Mouse (Mus musculus): ENCODE measurements at regions not wholly inside any gene's neighbourhood (a gene's known extent, or its start where the extent isn't known, plus 50 kb on each side); places are given as distances from the start of the nearest gene placed in this dataset.
A peak's percentile ranks its signal among the peaks of the same experiment; 100 is the strongest.

DNA sequence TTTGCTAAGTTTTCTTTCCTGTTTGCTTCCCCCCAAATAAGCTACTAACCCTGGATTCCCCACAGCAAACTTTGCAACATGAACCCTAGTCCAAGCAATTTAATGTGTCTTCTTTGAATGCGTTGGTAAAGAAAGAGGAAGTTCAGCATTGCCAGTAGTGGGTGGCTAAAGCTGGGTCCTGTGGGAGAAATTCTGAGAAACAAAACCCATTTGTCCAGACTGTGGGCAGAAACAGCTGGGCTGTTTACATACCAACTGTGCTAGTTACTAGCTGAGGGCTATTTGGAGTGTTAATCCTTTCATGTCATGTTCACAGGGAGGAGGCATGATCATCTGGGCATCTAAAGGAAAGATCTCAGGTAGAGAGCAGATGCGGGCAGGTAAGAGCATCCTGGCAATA is 51.8 kb upstream of the 1190002N15Rik start:
- no peak for DNase-seq (ENCODE audit: extremely low spot score)

DNA sequence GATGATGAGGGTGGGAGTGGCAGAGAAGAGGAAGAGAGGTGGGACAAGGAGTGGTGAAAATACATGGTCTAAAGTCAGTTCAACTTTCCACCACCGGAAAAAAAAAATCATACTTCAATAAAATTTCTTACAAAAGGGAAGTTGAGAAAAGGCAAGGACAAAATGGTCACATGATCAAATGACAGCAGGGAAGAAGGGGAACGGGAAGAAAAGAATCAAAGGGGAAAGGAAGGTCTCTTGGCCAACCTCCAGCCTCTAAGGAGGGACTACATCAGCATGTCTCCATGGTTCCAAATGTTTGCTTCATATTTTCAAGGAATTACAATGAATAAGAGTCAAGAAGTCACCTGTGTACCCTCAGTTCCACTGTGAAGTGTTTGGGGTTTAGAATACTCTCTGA is 64.7 kb upstream of the Slc9a9 start:
- DNase-seq (ENCODE audit: extremely low spot score): no peak

GRCm38 (mm10) chr9:94606422-94606821 is 63.3 kb upstream of the Slc9a9 start:
- DNase-seq (ENCODE audit: extremely low spot score): no peak

DNA sequence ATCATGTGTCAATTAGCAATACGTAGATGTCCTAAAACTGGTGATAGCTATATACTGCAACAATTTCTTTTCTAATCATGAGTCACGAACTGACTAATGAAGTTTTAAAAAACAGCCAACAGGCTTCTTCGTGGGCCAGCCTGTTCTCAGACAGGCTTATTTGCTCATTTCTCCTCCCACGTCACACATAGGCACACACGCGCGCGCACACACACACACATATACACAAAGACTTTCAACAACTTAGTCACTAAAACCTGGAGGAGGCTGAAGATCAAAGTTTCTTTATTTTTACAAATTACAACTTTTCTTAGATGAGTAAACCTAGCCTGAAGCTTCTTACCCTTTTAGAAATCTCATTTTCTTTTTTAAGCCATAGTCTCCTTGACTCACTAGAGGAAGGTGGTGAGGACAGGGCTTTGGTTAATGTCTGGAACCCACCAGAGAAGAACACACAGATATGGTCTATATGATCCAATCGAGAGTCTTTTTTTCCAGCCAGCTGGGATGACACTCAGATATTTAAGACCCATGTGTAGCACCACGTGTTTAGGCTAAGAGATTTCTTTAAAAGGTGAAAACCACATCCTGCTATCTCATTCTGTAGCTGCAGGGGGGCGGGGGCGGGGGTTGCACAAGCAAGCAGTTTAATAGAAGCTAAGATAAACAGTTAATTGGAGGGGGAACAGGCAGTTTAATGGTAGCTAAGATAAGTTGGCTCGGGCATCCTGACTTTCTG is 62.5 kb upstream of the Slc9a9 start:
- no peak for DNase-seq (ENCODE audit: extremely low spot score)

DNA sequence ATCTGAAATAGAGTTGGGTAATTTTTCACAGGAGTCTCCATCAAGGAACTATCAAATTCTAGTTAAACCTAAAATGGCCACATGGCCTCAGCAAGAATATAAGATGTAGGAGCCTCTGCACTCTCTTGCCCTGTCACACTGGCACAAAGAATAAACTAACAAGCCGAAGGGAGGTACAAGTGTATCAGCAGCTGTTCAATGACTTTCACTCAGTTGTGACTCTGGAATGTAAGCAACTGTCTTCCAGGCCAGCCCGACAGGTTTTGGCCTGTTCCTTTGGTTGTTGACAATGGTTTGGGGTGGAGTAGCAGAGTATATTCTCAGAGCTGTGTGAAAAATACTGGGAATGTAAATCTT is 62.0 kb upstream of the Slc9a9 start:
- DNase-seq (ENCODE audit: extremely low spot score): no peak

DNA sequence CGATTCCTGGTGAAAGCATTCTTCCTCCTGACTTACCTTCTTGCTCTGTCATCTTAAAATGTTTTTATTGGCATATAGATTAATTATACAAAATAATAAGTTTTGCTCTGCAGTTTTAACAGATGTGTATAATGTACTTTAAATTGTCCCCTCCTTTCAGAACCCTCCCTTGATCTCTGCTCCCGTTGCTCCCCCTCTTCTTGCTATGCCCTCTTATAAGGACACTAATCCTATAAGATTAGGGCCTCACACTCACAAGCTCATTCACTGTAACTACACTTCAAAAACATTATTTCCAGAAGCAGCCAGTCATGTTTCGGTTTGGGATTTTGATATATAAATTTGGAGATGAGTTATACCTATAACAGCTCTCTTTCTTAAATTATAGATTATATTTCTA is 59.6 kb upstream of the Slc9a9 start:
- DNase-seq (ENCODE audit: extremely low spot score): no peak

- DNase-seq (ENCODE audit: extremely low spot score): no peak
These were observed 58.9 kb upstream of the Slc9a9 start for GRCm38 (mm10) chr9:94610600-94611337.

GRCm38 (mm10) chr9:94613891-94614671 is 55.6 kb upstream of the Slc9a9 start:
- DNase-seq (ENCODE audit: extremely low spot score): peak; percentile 24

- DNase-seq (ENCODE audit: extremely low spot score): no peak
These were observed 54.5 kb upstream of the Slc9a9 start for GRCm38 (mm10) chr9:94615205-94615604.

DNA sequence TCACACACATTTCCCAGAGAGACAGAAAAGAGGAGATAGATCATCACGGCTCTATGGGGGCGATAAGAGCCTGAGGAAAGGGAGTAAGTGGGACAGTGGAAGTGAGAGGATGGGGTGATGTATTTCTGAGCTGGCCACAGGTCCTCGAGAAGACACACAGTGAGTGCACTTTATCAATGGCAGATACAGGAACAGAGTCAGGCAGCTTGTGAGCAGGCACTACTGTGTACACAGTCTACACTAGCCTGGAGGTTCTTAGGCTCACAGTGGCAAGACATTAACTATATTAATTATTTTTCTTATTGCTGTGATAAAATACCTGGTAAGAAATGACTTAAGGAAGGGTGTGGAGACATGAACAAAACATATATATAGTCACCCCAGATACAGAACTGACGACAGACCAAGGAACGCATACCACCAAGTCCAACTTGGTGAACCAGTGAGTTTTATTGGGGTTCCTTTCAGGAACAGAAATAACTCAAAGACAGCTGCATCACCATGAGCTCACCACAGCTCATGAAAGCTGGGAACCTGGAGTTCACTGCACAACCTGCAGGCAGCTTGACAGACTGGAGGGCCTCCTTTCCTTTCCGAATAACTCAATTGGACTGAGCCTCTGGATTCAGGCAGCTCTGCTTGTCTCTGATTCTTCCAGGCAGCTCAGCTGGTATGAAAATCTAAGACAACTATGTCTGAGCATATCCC is 51.5 kb upstream of the Slc9a9 start:
- no peak for DNase-seq (ENCODE audit: extremely low spot score)
